Mouse (Mus musculus): ENCODE data around the gene Khsrp. TPM values are rescaled to one million over a fixed set of nuclear protein-coding genes. Genes with fewer than 3 reads are reported as not detected.

Gene Khsrp
- polyA plus RNA-seq, 1 experiment from 2014 or later: 25.6 TPM

GRCm38 (mm10) chr17:56981049-56981448, 50.3 kb downstream of the Khsrp start:
- Histone ChIP-seq H3K27ac (ENCODE audit: low read length) (no peak overlapping the region), H3K4me2 (replicated peaks; ENCODE audit: low read depth, low read length) (no peak overlapping the region), H3K36me3 (ENCODE audit: insufficient read depth, low read length) (no peaks in the 10 kb centered on the region), H3K4me1 (ENCODE audit: insufficient read depth, low read length) (no peaks in the 10 kb centered on the region), H3K4me3 (ENCODE audit: low read length) (no peak overlapping the region), H3K27me3 (ENCODE audit: insufficient read depth, low read length) (no peaks in the 10 kb centered on the region), H3K9ac (replicated peaks; ENCODE audit: low read length) (no peak overlapping the region), H3K9me3 (ENCODE audit: low read length) (no peaks in the 10 kb centered on the region)
- no peak for ATAC-seq (ENCODE audit: low FRiP score, low TSS enrichment)
- 62% methylated on average over 7 of the region's 7 CpGs for WGBS

DNA sequence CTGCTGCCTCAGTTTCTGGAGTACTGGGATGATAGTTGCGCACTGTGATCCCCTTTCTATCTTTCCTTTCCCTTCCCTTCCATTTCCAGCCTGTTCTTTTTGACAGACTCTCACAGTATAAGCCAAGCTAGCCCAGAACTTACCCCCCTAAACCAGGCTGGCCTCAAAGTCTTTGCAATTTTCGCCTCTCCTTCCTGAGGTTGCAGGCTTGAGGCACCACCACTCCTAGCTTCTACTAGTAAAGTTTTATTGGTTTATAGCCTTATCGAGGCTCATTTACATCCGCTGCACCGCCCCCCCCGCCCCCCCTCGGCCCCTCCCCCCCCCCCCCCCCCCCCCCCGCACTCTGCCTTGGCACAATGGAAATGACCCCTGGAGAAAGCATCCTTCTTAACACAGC, 51.8 kb downstream of the Khsrp start:
- ATAC-seq (ENCODE audit: low FRiP score, low TSS enrichment): no peak
- WGBS: 14% methylated on average over 7 of the region's 8 CpGs
- no peaks in the 10 kb centered on the region for H3K9me3 ChIP-seq (ENCODE audit: low read length)
- no peak overlapping the region for H3K4me2 ChIP-seq (replicated peaks; ENCODE audit: low read depth, low read length)
- no peaks in the 10 kb centered on the region for H3K36me3 ChIP-seq (ENCODE audit: insufficient read depth, low read length)
- no peak overlapping the region for H3K4me3 ChIP-seq (ENCODE audit: low read length)
- no peaks in the 10 kb centered on the region for H3K4me1 ChIP-seq (ENCODE audit: insufficient read depth, low read length)
- no peak overlapping the region for H3K27ac ChIP-seq (ENCODE audit: low read length)
- no peaks in the 10 kb centered on the region for H3K27me3 ChIP-seq (ENCODE audit: insufficient read depth, low read length)
- H3K9ac ChIP-seq (replicated peaks; ENCODE audit: low read length): no peak overlapping the region

GRCm38 (mm10) chr17:56976531-56977390, 54.6 kb downstream of the Khsrp start:
- Histone ChIP-seq H3K36me3 (ENCODE audit: insufficient read depth, low read length) (no peaks in the 10 kb centered on the region), H3K27me3 (ENCODE audit: insufficient read depth, low read length) (no peaks in the 10 kb centered on the region), H3K27ac (ENCODE audit: low read length) (no peak overlapping the region), H3K9me3 (ENCODE audit: low read length) (no peaks in the 10 kb centered on the region), H3K9ac (replicated peaks; ENCODE audit: low read length) (no peak overlapping the region), H3K4me3 (ENCODE audit: low read length) (no peak overlapping the region), H3K4me2 (replicated peaks; ENCODE audit: low read depth, low read length) (no peak overlapping the region), H3K4me1 (ENCODE audit: insufficient read depth, low read length) (no peaks in the 10 kb centered on the region)
- 79% methylated on average over 8 of the region's 8 CpGs for WGBS
- ATAC-seq (ENCODE audit: low FRiP score, low TSS enrichment): no peak

DNA sequence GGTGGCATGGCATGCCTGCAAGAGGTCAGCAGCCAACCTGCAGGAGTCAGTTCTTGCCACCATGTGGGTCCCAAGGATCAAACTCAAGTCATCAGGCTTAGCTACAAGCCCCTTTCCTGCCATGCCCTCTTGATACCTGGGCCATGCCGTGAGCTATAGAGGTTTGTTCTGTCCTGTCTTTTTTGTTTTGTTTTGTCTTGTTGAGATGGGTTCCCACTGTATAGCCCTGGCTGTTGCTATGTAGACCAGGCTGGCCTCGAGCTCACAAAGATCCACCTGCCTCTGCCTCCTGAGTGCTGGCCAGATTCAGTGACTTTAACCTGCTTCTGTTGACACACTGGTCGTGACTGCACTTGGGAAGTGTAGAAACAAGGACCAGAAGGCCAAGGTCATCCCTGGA, 55.9 kb downstream of the Khsrp start:
- H3K4me1 ChIP-seq (ENCODE audit: insufficient read depth, low read length): no peaks in the 10 kb centered on the region
- WGBS: 73% methylated on average over 3 of the region's 3 CpGs
- no peaks in the 10 kb centered on the region for H3K36me3 ChIP-seq (ENCODE audit: insufficient read depth, low read length)
- H3K9me3 ChIP-seq (ENCODE audit: low read length): no peaks in the 10 kb centered on the region
- no peak overlapping the region for H3K27ac ChIP-seq (ENCODE audit: low read length)
- no peak overlapping the region for H3K9ac ChIP-seq (replicated peaks; ENCODE audit: low read length)
- no peak overlapping the region for H3K4me2 ChIP-seq (replicated peaks; ENCODE audit: low read depth, low read length)
- H3K4me3 ChIP-seq (ENCODE audit: low read length): no peak overlapping the region
- no peaks in the 10 kb centered on the region for H3K27me3 ChIP-seq (ENCODE audit: insufficient read depth, low read length)
- no peak for ATAC-seq (ENCODE audit: low FRiP score, low TSS enrichment)

- H3K36me3 ChIP-seq (ENCODE audit: insufficient read depth, low read length): no peaks in the 10 kb centered on the region
- H3K27ac ChIP-seq (ENCODE audit: low read length): no peak overlapping the region
- H3K9me3 ChIP-seq (ENCODE audit: low read length): no peaks in the 10 kb centered on the region
- WGBS: 75% methylated on average over 5 of the region's 5 CpGs
- no peaks in the 10 kb centered on the region for H3K4me1 ChIP-seq (ENCODE audit: insufficient read depth, low read length)
- no peak overlapping the region for H3K4me3 ChIP-seq (ENCODE audit: low read length)
- H3K4me2 ChIP-seq (replicated peaks; ENCODE audit: low read depth, low read length): no peak overlapping the region
- H3K27me3 ChIP-seq (ENCODE audit: insufficient read depth, low read length): 0 out of 2 replicates have a peak, but pooled peaks cover 3% of the 10 kb centered on the region
- H3K9ac ChIP-seq (replicated peaks; ENCODE audit: low read length): no peak overlapping the region
- ATAC-seq (ENCODE audit: low FRiP score, low TSS enrichment): no peak
Observed at GRCm38 (mm10) chr17:56974708-56975240, 56.5 kb downstream of the Khsrp start.

DNA sequence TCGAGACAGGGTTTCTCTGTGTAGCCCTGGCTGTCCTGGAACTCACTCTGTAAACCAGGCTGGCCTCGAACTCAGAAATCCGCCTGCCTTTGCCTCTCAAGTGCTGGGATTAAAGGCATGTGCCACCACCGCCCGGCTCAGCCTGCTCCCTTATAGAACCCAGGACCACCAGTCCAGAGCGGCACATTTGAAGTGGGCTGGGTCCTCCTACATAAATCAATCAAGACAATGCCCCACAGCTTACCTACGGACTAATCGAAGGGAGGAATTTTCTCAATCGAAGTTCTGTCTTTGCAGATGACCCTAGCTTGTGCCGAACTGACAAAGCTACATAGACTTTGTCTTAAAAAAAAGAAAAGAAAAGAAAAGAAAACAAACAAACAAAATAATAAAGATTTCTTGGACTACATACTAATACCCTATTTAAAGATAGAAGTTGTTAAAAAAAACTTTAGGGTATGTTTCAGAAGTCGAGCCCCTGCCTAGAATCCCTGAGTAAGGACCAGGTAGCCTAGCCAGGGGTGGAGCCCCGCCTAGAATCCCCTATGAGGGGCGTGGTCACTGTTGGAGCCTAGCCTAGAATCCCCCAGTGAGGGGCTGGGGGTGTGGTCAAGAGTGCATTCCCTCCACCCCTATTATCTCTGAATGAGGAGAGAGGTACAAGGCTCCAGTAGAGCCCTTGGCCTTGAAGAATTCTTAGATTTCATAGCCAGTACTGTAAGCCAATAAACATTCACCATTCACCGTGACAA, 57.2 kb downstream of the Khsrp start:
- Histone ChIP-seq H3K4me1 (ENCODE audit: insufficient read depth, low read length) (no peaks in the 10 kb centered on the region), H3K9ac (replicated peaks; ENCODE audit: low read length) (no peak overlapping the region)
- ATAC-seq (ENCODE audit: low FRiP score, low TSS enrichment): no peak

More for the DNA sequence above, 57.2 kb downstream of the Khsrp start:
- H3K4me3 ChIP-seq (ENCODE audit: low read length): no peak overlapping the region
- H3K4me2 ChIP-seq (replicated peaks; ENCODE audit: low read depth, low read length): no peak overlapping the region
- no peaks in the 10 kb centered on the region for H3K9me3 ChIP-seq (ENCODE audit: low read length)
- 68% methylated on average over 13 of the region's 14 CpGs for WGBS
- H3K27me3 ChIP-seq (ENCODE audit: insufficient read depth, low read length): 0 out of 2 replicates have a peak, but pooled peaks cover 3% of the 10 kb centered on the region
- no peaks in the 10 kb centered on the region for H3K36me3 ChIP-seq (ENCODE audit: insufficient read depth, low read length)
- no peak overlapping the region for H3K27ac ChIP-seq (ENCODE audit: low read length)

Other genes starting within 250 kb of the Khsrp start
- 3.4 and 4.4 TPM in 2 replicates for gene Rfx2, start 200.5 kb downstream of the Khsrp start, polyA plus RNA-seq (2015; fragmentation: Nextera tagmentation; extraction: Ambion mirVana)
- not detected in 2 replicates for gene Acsbg2, start 157.1 kb downstream of the Khsrp start, polyA plus RNA-seq (2015; fragmentation: Nextera tagmentation; extraction: Ambion mirVana)
- 0.24 and 0.58 TPM in 2 replicates for gene 1700061G19Rik, start 156.0 kb downstream of the Khsrp start, polyA plus RNA-seq (2015; fragmentation: Nextera tagmentation; extraction: Ambion mirVana)
- 43.9 and 53.1 TPM in 2 replicates for gene Mllt1, start 96.1 kb downstream of the Khsrp start, polyA plus RNA-seq (2015; fragmentation: Nextera tagmentation; extraction: Ambion mirVana)
- not detected in 2 replicates for gene Acer1, start 49.4 kb downstream of the Khsrp start, polyA plus RNA-seq (2015; fragmentation: Nextera tagmentation; extraction: Ambion mirVana)
- 175 and 178 TPM in 2 replicates for gene Clpp, start 41.2 kb downstream of the Khsrp start, polyA plus RNA-seq (2015; fragmentation: Nextera tagmentation; extraction: Ambion mirVana)
- gene Alkbh7, start 34.2 kb downstream of the Khsrp start, polyA plus RNA-seq (2015; fragmentation: Nextera tagmentation; extraction: Ambion mirVana): 57.4 and 58.0 TPM in 2 replicates
- 0.64 TPM in 1 of 2 replicates, not detected in the other for gene Pspn, start 31.5 kb downstream of the Khsrp start, polyA plus RNA-seq (2015; fragmentation: Nextera tagmentation; extraction: Ambion mirVana)
- gene Gtf2f1, start 20.2 kb downstream of the Khsrp start, polyA plus RNA-seq (2015; fragmentation: Nextera tagmentation; extraction: Ambion mirVana): 71.4 and 74.0 TPM in 2 replicates
- gene Gm17949, start 20.1 kb downstream of the Khsrp start, polyA plus RNA-seq (2015; fragmentation: Nextera tagmentation; extraction: Ambion mirVana): 0.78 and 0.80 TPM in 2 replicates
- not detected in 2 replicates for gene Slc25a41, start 10.1 kb upstream of the Khsrp start, polyA plus RNA-seq (2015; fragmentation: Nextera tagmentation; extraction: Ambion mirVana)
- 61.8 and 69.1 TPM in 2 replicates for gene Crb3, start 27.6 kb upstream of the Khsrp start, polyA plus RNA-seq (2015; fragmentation: Nextera tagmentation; extraction: Ambion mirVana)
- 11.2 and 14.0 TPM in 2 replicates for gene Slc25a23, start 28.3 kb upstream of the Khsrp start, polyA plus RNA-seq (2015; fragmentation: Nextera tagmentation; extraction: Ambion mirVana)
- gene Dennd1c, start 47.0 kb upstream of the Khsrp start, polyA plus RNA-seq (2015; fragmentation: Nextera tagmentation; extraction: Ambion mirVana): 5.6 and 6.8 TPM in 2 replicates
- 25.2 and 31.8 TPM in 2 replicates for gene Tubb4a, start 56.3 kb upstream of the Khsrp start, polyA plus RNA-seq (2015; fragmentation: Nextera tagmentation; extraction: Ambion mirVana)
- gene Tnfsf9, start 73.8 kb upstream of the Khsrp start, polyA plus RNA-seq (2015; fragmentation: Nextera tagmentation; extraction: Ambion mirVana): 9.9 and 11.7 TPM in 2 replicates
- not detected in 2 replicates for gene Cd70, start 118.3 kb upstream of the Khsrp start, polyA plus RNA-seq (2015; fragmentation: Nextera tagmentation; extraction: Ambion mirVana)
- gene Tnfsf14, start 162.7 kb upstream of the Khsrp start, polyA plus RNA-seq (2015; fragmentation: Nextera tagmentation; extraction: Ambion mirVana): 0.09 and 0.19 TPM in 2 replicates
- gene C3, start 196.6 kb upstream of the Khsrp start, polyA plus RNA-seq (2015; fragmentation: Nextera tagmentation; extraction: Ambion mirVana): 1.1 and 2.4 TPM in 2 replicates
- gene Gpr108, start 216.9 kb upstream of the Khsrp start, polyA plus RNA-seq (2015; fragmentation: Nextera tagmentation; extraction: Ambion mirVana): 39.0 and 42.8 TPM in 2 replicates
- 52.6 and 55.0 TPM in 2 replicates for gene Trip10, start 217.9 kb upstream of the Khsrp start, polyA plus RNA-seq (2015; fragmentation: Nextera tagmentation; extraction: Ambion mirVana)
- 1.4 and 2.0 TPM in 2 replicates for gene Vav1, start 247.6 kb upstream of the Khsrp start, polyA plus RNA-seq (2015; fragmentation: Nextera tagmentation; extraction: Ambion mirVana)